Mouse (Mus musculus) intestine, embryonic 16.5 days (tissue): ENCODE measurements around the gene Otp. TPM values are rescaled to one million over a fixed set of nuclear protein-coding genes. Genes with fewer than 3 reads are reported as not detected.
A peak's percentile ranks its signal among the peaks of the same experiment; 100 is the strongest.

Source experiments
- ATAC-seq: fragments of 200-750 bp; cut with Nextera tagmentation; 2 replicates; pipeline ENCODE4 v1.8.0; 2017; ENCODE audit warnings: moderate TSS enrichment, moderate library complexity
- H3K27ac ChIP-seq: fragments of 300-500 bp; sonication (generic); 2 replicates; pipeline ENCODE4 v1.5.1; 2014; ENCODE audit warnings: mild to moderate bottlenecking, low read length
- H3K27me3 ChIP-seq: fragments of 300-500 bp; sonication (generic); replicated peaks from 2 replicates; pipeline ENCODE4 v1.6.1; 2014; ENCODE audit warnings: low read length, control low read depth, mixed read lengths; ENCODE audit not compliant: control insufficient read depth, insufficient read depth
- H3K36me3 ChIP-seq: fragments of 300-500 bp; sonication (generic); 2 replicates; pipeline ENCODE4 v1.6.1; 2014; ENCODE audit warnings: low read length, control low read depth; ENCODE audit not compliant: control insufficient read depth, insufficient read depth
- H3K4me1 ChIP-seq: fragments of 300-500 bp; sonication (generic); 2 replicates; pipeline ENCODE4 v1.6.1; 2014; ENCODE audit warnings: low read length, control low read depth, mixed read lengths; ENCODE audit not compliant: control insufficient read depth, insufficient read depth
- H3K4me2 ChIP-seq: fragments of 300-500 bp; sonication (generic); 2 replicates; pipeline ENCODE4 v1.6.1; 2014; ENCODE audit warnings: low read depth, low read length, control low read depth
- H3K4me3 ChIP-seq: fragments of 300-500 bp; sonication (generic); 2 replicates; pipeline ENCODE4 v1.5.1; 2014; ENCODE audit warnings: mild to moderate bottlenecking, low read length
- H3K9ac ChIP-seq: fragments of 300-500 bp; sonication (generic); 2 replicates; pipeline ENCODE4 v1.6.1; 2014; ENCODE audit warnings: low read depth, low read length
- H3K9me3 ChIP-seq: fragments of 300-500 bp; sonication (generic); 2 replicates; pipeline ENCODE4 v1.6.1; 2016; ENCODE audit warnings: low read length, control low read depth; ENCODE audit not compliant: control insufficient read depth
- WGBS: fragments of 180-500 bp; shearing (Covaris S2); extraction: QIAGEN DNeasy Blood & Tissue Kit; methylation state at CpG from one replicate; pipeline ENCODE4 v1.1.7; 2014; 5-methylcytosine and 5-hydroxymethylcytosine counted together
- polyA plus RNA-seq: library from polyadenylated mRNA; unstranded; fragments of >200 nt; fragmentation: Nextera tagmentation; extraction: Ambion mirVana; gene quantifications from 2 replicates; pipeline ENCODE4 v1.2.1, GENCODE M21; 2015

Otp gene
- polyA plus RNA-seq, 1 experiment from 2014 or later, result not detected

DNA sequence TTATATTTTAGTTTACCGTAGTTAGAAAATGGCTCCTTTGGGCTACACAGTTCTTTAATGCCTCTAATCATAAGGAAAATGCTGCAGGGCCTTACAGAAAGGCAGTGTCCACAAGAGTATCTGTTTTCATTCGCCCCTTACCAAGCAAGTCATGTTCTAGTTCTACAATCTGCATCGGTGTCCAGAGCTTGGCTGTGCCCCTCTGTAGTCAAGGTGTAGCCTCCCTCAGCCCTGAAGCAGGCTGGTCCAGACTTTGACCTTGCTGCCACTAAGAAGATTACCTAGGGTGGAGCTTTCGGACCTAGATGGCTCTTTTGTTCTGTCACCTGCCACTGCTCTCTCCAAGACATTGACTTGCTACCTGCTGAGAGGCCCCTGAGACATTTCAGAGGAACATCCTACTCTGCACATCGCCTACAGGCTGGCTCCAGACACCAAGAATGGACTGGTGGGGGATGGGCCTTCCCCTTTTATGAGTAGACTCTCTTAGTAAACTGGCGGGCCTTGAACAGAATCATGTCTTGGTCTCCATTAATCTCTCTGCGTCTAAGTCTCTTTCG, 17.3 kb upstream of the Otp start:
- Histone ChIP-seq H3K36me3 (no peaks in the 10 kb centered on the region), H3K4me3 (no peak overlapping the region), H3K4me1 (0 out of 2 replicates have a peak, but pooled peaks cover 5% of the 10 kb centered on the region), H3K27ac (no peak overlapping the region), H3K4me2 (no peak overlapping the region), H3K9ac (no peak overlapping the region), H3K27me3 (no peaks in the 10 kb centered on the region; the same call in none of the 2 replicates), H3K9me3 (no peaks in the 10 kb centered on the region)
- peak; percentile 74 for ATAC-seq
- WGBS, result 69% methylated on average over 8 of the region's 8 CpGs

DNA sequence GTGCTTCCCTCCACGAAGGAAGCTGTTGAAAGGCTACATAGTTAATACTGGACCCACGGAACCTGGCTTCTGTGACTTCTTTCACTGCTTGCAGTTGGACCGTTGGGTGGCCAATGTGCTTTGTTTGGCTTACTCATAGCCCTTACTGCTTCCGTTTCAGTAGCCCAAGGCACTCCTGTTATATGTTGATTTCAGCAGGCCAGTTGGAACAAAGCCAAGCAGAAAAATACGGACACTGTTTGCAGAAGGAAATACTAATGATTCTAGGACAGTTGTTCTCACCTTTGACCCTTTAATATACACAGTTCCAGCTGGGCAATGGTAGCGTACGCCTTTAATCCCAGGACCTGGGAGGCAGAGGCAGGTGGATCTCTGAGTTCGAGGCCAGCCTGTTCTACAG, 16.1 kb upstream of the Otp start:
- Histone ChIP-seq H3K27me3 (peaks cover 4% of the 10 kb centered on the region), H3K27ac (no peak overlapping the region), H3K36me3 (no peaks in the 10 kb centered on the region), H3K4me3 (no peak overlapping the region), H3K9ac (no peak overlapping the region), H3K4me2 (no peak overlapping the region), H3K9me3 (no peaks in the 10 kb centered on the region), H3K4me1 (0 out of 2 replicates have a peak, but pooled peaks cover 5% of the 10 kb centered on the region)
- no peak for ATAC-seq
- 61% methylated on average over 8 of the region's 8 CpGs for WGBS

DNA sequence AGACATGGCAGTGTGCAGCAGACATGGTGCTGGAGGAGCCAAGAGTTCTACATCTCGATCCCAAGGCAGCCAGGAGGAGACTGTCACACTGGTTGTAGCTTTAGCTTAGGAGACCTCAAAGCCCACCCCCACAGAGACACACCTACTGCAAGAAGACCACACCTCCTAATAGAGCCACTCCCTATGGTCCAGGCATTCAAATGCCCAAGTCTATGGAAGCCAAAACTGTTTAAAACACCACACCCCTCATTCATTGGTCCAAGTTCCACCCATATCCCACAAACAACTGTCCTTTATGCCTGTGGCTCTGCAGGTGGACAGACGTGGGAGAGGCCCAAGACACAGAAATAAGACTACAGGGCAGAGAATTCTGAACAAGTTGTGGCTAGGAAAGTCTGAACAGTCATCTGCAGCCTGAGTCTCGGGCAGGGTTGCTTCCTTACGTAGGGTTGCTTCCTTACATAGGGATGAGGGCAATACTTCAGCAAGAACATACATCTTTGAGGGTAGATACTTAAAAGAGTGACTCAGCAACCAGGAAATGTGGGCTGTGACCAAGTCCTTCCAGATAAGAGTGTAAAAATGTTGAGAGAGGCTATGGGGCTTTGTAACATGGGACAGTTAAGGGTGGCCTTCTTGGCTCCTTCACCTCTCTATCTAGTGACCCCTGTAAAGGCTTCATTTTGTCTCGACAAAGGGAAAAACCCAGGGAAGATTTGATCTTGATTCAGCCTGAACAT, 12.7 kb upstream of the Otp start:
- 0 out of 2 replicates have a peak, but pooled peaks cover 1% of the 10 kb centered on the region for H3K4me1 ChIP-seq
- H3K9ac ChIP-seq, result no peak overlapping the region
- WGBS, result 69% methylated on average over 5 of the region's 5 CpGs
- H3K27ac ChIP-seq, result no peak overlapping the region
- H3K9me3 ChIP-seq, result no peaks in the 10 kb centered on the region
- no peaks in the 10 kb centered on the region for H3K36me3 ChIP-seq
- H3K27me3 ChIP-seq, result peaks cover 21% of the 10 kb centered on the region
- H3K4me2 ChIP-seq, result no peak overlapping the region
- no peak overlapping the region for H3K4me3 ChIP-seq
- no peak for ATAC-seq

DNA sequence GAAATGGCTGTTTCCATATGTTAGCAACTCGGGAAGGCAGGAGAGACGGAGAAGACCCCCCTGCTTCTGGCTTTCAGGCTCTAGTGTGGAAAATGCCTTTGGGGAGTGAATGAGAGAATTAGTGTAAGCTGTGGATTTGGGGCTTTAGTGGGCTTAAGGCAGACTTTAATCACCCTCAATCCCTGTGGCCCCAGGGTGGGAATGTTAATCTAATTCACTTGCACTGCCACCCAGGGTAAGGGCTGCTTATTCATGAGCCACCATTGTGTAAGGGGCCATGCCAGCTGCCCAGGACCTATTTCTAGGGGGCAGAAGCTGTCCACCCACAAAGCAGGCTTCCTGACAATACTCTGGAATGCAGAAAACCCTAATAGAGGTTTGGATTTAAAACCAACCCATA, 8.5 kb upstream of the Otp start:
- H3K36me3 ChIP-seq, result no peaks in the 10 kb centered on the region
- H3K27me3 ChIP-seq, result peaks cover 50% of the 10 kb centered on the region
- no peaks in the 10 kb centered on the region for H3K9me3 ChIP-seq
- no peak overlapping the region for H3K27ac ChIP-seq
- H3K9ac ChIP-seq, result no peak overlapping the region
- H3K4me2 ChIP-seq, result no peak overlapping the region
- no peak for ATAC-seq
- H3K4me1 ChIP-seq, result peaks cover 7% of the 10 kb centered on the region; the same call in 1 of the 2 replicates
- no peak overlapping the region for H3K4me3 ChIP-seq
- WGBS, result 20% methylated on average over 2 of the region's 2 CpGs

DNA sequence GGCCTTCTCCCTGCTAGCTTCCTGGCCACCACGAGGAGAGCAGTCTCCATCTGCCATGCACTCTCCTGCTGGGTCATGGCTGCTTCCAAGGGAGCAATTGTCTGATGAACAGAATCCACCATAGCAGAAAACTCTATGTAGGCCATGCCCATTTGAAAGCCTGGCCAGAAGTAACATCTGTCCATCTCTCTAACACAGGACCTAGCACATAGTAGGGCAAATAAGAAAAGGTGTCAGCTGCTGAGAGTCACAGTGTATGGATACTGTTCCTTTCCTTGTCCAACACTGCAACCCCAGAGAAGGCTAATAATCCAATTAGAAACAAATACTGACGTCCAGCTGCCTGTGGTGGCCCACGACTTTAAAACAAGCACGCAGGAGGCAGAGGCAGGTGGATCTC, 7.6 kb upstream of the Otp start:
- Histone ChIP-seq H3K27ac (no peak overlapping the region), H3K9ac (no peak overlapping the region), H3K4me2 (no peak overlapping the region), H3K9me3 (no peaks in the 10 kb centered on the region), H3K4me3 (no peak overlapping the region), H3K36me3 (no peaks in the 10 kb centered on the region), H3K27me3 (peaks cover 57% of the 10 kb centered on the region), H3K4me1 (peaks cover 7% of the 10 kb centered on the region; the same call in 1 of the 2 replicates)
- ATAC-seq, result no peak
- WGBS, result 52% methylated on average over 4 of the region's 4 CpGs

DNA sequence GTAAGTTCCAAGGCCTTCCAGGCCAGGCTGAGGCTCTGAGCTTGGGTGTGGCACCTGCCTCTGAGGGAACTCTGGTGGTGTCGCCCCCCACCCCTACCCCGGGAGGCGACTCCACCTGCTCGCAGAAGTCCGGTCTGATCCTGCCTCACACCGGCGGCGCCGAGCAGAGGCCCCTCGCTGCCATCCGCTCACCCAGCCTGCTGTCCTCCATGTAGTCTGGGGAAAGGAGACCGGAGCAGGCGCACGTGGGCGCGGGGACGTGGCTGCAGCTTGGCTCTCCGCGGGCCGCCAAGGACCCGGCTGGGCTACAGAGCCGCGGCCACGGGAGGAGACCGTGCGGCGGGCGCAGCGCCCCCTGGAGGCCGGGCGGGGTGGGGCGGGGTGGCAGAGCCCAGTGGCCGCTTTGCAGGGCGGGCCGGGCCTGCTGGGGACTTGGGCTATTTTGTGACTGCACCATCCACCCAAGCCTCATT, 6.9 kb upstream of the Otp start:
- Histone ChIP-seq H3K27ac (no peak overlapping the region), H3K9ac (peak overlapping the region; percentile 50; the same call in 1 of the 2 replicates), H3K36me3 (no peaks in the 10 kb centered on the region), H3K4me2 (peak overlapping the region; percentile 78), H3K9me3 (no peaks in the 10 kb centered on the region), H3K4me1 (peaks cover 7% of the 10 kb centered on the region; the same call in 1 of the 2 replicates), H3K27me3 (peaks cover 62% of the 10 kb centered on the region), H3K4me3 (peak overlapping the region; percentile 43)
- ATAC-seq, result peak; percentile 90
- 2% methylated on average over 26 of the region's 35 CpGs for WGBS

DNA sequence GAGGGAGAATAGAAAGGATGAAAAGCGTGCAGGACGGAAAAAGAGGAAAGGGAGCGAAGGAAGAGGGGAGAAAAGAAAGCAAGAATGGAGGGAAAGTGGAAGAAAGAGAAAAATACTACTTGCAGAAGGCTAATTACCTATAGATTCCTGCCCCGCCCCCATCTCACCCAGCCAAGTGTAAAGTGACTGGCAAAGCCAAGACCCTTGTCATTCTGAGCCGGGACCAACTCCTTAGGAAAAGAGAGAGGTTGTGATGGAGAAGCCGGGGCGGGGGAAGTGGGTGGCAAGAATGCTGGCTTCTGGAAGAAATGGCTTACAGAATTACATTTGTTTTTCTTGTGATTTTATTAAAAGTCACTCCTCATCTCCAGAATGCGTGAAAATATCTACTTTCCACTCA, 5.9 kb upstream of the Otp start:
- no peak overlapping the region for H3K4me3 ChIP-seq
- H3K9me3 ChIP-seq, result no peaks in the 10 kb centered on the region
- H3K4me2 ChIP-seq, result no peak overlapping the region
- 6% methylated on average over 8 of the region's 8 CpGs for WGBS
- H3K4me1 ChIP-seq, result peaks cover 7% of the 10 kb centered on the region; the same call in 1 of the 2 replicates
- no peak overlapping the region for H3K27ac ChIP-seq
- ATAC-seq, result no peak
- H3K27me3 ChIP-seq, result peaks cover 66% of the 10 kb centered on the region
- no peaks in the 10 kb centered on the region for H3K36me3 ChIP-seq
- no peak overlapping the region for H3K9ac ChIP-seq

DNA sequence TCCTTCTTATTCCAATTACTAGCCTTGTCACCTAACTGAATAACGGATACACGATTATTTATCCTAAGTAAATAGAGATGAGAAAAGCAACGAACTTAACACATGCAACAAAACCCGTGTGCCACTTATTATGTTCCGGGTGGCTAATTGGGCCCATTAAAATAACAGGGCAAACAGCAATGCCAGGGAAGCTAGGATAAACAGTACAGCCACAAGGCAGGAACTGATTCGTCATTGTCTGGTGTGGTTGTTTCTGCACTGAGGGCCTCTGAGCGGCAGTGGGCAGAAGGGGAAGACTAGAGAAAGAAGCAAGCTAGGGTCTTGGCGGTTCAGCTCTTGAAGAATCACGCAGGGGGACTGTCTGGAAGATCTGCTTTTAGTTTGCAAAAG, 5.3 kb upstream of the Otp start:
- Histone ChIP-seq H3K27me3 (peaks cover 71% of the 10 kb centered on the region), H3K27ac (no peak overlapping the region), H3K9ac (no peak overlapping the region), H3K9me3 (no peaks in the 10 kb centered on the region), H3K4me1 (peaks cover 7% of the 10 kb centered on the region; the same call in 1 of the 2 replicates), H3K36me3 (no peaks in the 10 kb centered on the region), H3K4me2 (no peak overlapping the region), H3K4me3 (no peak overlapping the region)
- WGBS, result 3% methylated on average over 9 of the region's 9 CpGs
- no peak for ATAC-seq

DNA sequence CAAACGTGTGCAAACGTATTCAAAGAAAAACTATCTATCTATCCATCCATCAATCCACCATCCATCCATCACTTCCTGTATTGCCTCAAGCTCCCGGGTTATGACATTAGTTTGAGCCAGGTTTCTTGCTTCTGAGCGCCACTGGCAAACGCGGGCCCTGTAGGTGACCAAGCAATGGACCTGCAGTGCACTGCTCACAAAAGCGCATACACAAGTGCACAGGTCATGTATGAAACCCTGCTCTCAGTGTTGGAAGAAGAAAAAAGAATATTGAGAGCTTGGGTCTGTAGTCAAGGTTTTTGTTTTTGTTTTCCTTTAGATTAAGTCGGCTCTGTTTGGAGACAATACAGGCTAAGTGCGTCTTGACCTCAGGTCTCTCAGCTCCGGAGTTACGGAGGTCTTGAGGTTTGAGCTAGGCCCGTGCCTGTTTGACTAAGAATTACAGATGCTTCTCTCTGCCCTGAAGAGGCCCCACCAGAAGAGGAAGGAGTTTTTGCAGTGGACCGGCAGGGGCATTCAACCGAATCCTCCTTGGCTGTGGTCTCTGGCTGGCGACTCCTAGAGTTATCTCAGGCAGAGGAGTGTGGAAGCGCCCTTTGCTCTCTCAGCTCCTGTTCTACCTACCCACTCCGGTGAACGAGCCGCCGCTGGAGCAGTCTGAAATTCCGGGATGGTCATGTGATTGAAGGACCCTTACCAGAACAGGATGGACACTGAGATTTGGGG, 4.8 kb upstream of the Otp start:
- peaks cover 7% of the 10 kb centered on the region; the same call in 1 of the 2 replicates for H3K4me1 ChIP-seq
- no peak overlapping the region for H3K4me3 ChIP-seq
- no peaks in the 10 kb centered on the region for H3K36me3 ChIP-seq
- H3K4me2 ChIP-seq, result no peak overlapping the region
- WGBS, result 2% methylated on average over 21 of the region's 21 CpGs
- peaks cover 75% of the 10 kb centered on the region for H3K27me3 ChIP-seq
- H3K27ac ChIP-seq, result no peak overlapping the region
- no peaks in the 10 kb centered on the region for H3K9me3 ChIP-seq
- no peak overlapping the region for H3K9ac ChIP-seq
- no peak for ATAC-seq
